In genomic region chr9:31279885-31280365, GRCm38 (mm10) we compare ENCODE assay signal across 8 mouse cellular contexts. TPM values are rescaled to one million over a fixed set of nuclear protein-coding genes. Genes with fewer than 3 reads are reported as not detected.
A peak's percentile ranks its signal among the peaks of the same experiment; 100 is the strongest.
DNase-seq lines count a peak whose midpoint lies in the region; ATAC-seq lines count a peak whose summit lies in the region.

No protein-coding gene starts in this region.

- no peaks in the 10 kb centered on the region for H3K27me3 ChIP-seq in forebrain, embryonic 14.5 days (replicated peaks; ENCODE audit: control insufficient read depth, insufficient read depth, low read length)

- H3K27ac ChIP-seq in forebrain, embryonic 14.5 days (ENCODE audit: low read depth, low read length): peak overlapping the region; percentile 100

- H3K36me3 ChIP-seq in forebrain, embryonic 14.5 days (ENCODE audit: control insufficient read depth, insufficient read depth, low read length): no peaks in the 10 kb centered on the region

- H3K4me2 ChIP-seq in forebrain, embryonic 14.5 days (ENCODE audit: low read length): peak overlapping the region; percentile 75

- peak overlapping the region; percentile 100 for H3K9ac ChIP-seq in forebrain, embryonic 14.5 days (ENCODE audit: low read length)

- H3K9me3 ChIP-seq in forebrain, embryonic 14.5 days (replicated peaks; ENCODE audit: control insufficient read depth, low read length): no peaks in the 10 kb centered on the region

- DNase-seq in kidney, adult 18-20 months: peak; percentile 92
- DNase-seq in kidney, postnatal 14 days: no peak
- peak; percentile 82 for DNase-seq in T-cell, adult 2 months (ENCODE audit: low spot score)
- no peak for DNase-seq in forebrain, embryonic 14.5 days (ENCODE audit: low spot score)
- peak; percentile 82 for DNase-seq in large intestine, adult 2 months (ENCODE audit: low read depth, low spot score)
- peak; percentile 78 for DNase-seq in testis, postnatal 10 days (ENCODE audit: low spot score)
- DNase-seq in cerebellum, postnatal 36 days: no peak

- ATAC-seq in forebrain, embryonic 14.5 days: peak; percentile 87
- ATAC-seq in megakaryocyte-erythroid progenitor cell, adult 5-6 weeks (replicated peaks; ENCODE audit: low FRiP score, low TSS enrichment, poor library complexity, severe bottlenecking): peak; percentile 76

- peak overlapping the region; percentile 85 for H3K4me3 ChIP-seq in forebrain, embryonic 14.5 days (ENCODE audit: low read depth, low read length)

- peaks cover 16% of the 10 kb centered on the region for H3K4me1 ChIP-seq in forebrain, embryonic 14.5 days (ENCODE audit: control insufficient read depth, insufficient read depth, low read length)

- 0% methylated on average over 25 of the region's 25 CpGs for WGBS in forebrain, embryonic 14.5 days
- WGBS in large intestine, adult 2 months: 1% methylated on average over 25 of the region's 25 CpGs

RNA-seq across cellular contexts. Expression of gene Prdm10, which starts 0.4 kb away (rescaled TPM):
- 7.3 and 9.7 TPM in 2 replicates for polyA plus RNA-seq in forebrain, embryonic 14.5 days (2014; fragmentation: Nextera tagmentation; extraction: Ambion mirVana)
- 3.7 and 8.5 TPM in 2 replicates for polyA plus RNA-seq in large intestine, adult 2 months (2012; rRNA removed)
- 14.0 and 20.2 TPM in 2 replicates for total RNA-seq in megakaryocyte-erythroid progenitor cell, adult 5-6 weeks (2014; fragmentation: Nextera tagmentation)
- total RNA-seq in megakaryocyte-erythroid progenitor cell, adult 5-6 weeks (2017): 8.8 and 10.1 TPM in 2 replicates

Comparison
In these comparisons a context has a peak if more than half of its experiments do, and no peak if none do; other contexts are left out.
1. DNase-seq: peak in kidney, adult 18-20 months (single experiment), T-cell, adult 2 months (single experiment), large intestine, adult 2 months (single experiment) and testis, postnatal 10 days (single experiment); none in kidney, postnatal 14 days (single experiment), forebrain, embryonic 14.5 days (single experiment) and cerebellum, postnatal 36 days (0 of 2).